Mouse (Mus musculus) left cerebral cortex, postnatal 10 days (tissue): ENCODE measurements around the gene Nufip2. TPM values are rescaled to one million over a fixed set of nuclear protein-coding genes. Genes with fewer than 3 reads are reported as not detected.

Source experiments
- DNase-seq, 2 experiments: peaks; one replicate each; pipeline ENCODE4 v3.0.0; 2021 to 2022; ENCODE audit warnings: low spot score in 2 of 2, mixed read lengths in 1 of 2; ENCODE audit errors: extremely low spot score in 1 of 2
- intact Hi-C: fragments of 180-260 bp; cut with DNase I; formaldehyde crosslinking; loops from one replicate; pipeline ENCODE4 v1.15.1; 2025
- total RNA-seq, 2 experiments: library from RNA; stranded (reverse); gene quantifications; 2 replicates each; pipeline ENCODE4 v1.2.3; 2021

The Nufip2 gene
- total RNA-seq, 2 experiments from 2014 or later: 74.9 to 80.8 TPM

DNA sequence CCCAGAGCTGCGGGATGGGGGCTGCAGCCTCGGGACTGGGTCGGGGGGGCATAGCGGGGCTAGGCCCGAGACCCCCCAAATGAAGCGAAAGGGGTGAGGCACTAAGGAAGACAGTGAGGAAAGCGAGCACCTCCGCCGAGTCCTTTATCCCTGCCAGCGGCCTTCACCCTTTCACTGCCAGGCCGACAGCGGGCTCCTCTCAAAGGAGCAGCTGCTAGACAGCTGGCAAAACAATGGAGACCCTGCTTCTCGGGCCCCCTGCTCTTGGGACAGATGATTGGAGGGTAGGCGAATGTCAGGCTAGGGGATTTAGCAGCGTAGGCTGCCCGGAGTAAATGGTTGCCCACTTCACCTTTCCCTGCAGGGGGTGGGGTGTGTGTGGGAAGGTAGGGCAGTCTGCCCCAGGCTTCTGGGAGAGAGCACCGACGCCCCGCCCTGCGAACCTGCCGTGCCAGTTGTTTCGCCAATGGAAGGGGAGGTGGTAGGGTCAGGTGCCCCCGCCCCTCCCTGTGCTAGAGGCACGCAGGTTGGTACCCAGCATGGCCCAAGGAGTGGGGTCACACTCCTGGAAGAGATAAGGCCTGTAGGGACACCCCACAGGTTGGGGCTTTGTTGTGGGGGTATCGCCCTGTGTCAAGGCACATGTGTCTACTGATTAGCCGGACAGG lies 77.9 kb downstream of the Nufip2 start:
- intact Hi-C loops: loop anchor here (2.0 kb wide), 1 partner anchor 29 kb away; no protein-coding TSS in a partner anchor

DNA sequence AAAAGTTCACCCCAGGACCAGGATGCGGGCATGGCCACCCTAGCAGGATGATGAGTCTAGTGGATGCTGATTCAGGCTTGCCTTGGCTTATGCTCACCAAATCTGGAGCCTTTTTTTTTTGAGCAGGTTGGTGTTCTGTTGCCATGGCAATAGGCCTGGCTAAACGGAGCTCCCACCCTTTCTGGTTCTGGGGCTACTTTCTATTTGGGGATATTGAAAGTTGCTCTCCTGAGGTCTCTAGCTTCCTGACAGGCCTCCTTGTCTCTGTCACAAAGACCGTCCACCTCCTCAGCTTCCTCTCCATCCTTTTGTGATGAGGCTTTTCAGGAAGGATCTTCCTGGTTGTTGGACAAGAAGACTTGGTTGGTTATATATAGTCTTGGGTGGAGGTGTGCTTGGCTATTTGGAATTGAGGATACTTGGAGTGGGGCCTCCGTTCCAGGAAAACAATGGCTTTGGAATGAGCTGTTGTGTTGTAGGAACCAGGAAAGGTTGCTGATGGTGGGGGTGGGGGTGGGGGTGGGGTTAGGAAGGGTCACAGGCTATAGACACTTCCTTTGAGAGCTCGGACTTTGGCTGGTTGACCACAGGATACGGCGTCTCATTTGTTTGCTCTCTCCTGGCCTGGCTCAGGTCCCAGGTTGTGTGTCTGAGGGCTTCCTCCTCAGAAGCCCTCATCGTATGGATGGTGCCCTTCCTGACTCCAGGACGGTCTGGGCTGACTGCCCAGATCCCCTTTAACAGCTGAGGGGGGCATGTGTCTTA lies 78.9 kb downstream of the Nufip2 start:
- intact Hi-C loops: loop anchor here (2.0 kb wide), 1 partner anchor 28 kb away; no protein-coding TSS in a partner anchor
- peak in 1 of 2 experiments; percentile 62 for DNase-seq

More for the DNA sequence above, 77.9 kb downstream of the Nufip2 start:
- peak in 1 of 2 experiments; percentile 69 for DNase-seq

DNA sequence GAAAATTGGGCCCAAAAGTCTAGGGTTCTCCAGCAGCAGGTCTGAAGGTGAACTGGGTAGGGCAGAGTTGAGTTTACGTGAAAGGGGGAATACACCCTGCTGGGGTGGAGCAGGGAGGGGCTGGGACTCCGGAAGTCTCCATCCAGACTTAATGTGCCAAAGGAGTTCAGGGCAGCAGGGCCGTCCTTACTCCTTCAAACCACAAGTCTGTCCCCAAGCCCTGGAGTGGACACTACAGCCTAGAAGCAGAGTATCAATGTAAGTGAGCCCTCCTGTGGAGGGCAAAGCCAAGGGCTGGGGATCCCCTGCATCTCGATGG lies 79.5 kb downstream of the Nufip2 start:
- DNase-seq: no peak
- intact Hi-C loops: loop anchor here (2.0 kb wide), 1 partner anchor 27 kb away; no protein-coding TSS in a partner anchor

DNA sequence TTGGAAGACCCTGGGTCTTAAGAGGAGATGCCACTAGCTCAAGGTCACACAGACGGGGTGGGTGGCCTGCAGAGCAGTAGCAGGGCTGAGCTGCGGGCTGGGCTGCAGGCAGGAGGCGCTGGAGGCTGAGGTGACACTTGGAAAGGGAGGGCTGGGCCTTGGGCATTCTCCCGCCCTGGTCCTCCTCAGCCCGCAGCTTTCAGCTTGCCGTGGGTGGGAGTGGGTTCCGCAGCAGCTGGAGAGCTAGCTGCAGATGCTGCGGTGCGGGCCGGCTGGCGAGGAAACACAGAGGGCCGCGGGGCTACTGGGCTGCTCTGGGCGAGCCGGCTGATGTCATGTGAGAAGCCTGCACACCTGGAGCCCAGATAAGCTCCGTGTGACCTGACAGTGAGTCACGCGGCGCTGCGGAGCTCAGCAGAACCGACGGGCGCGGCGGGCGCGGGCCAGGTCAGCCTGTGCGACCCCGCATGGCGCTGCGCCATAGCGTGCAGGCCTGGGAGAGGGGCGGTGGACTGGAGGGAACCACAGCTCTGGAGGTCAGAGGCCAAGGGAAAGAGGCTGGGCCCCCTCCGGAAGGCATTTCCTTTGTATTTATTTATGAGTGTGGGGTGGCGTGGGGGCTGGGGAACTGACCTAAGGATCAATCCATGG lies 80.5 kb downstream of the Nufip2 start:
- DNase-seq: peak in 1 of 2 experiments; percentile 80
- intact Hi-C loops: no loop called here

DNA sequence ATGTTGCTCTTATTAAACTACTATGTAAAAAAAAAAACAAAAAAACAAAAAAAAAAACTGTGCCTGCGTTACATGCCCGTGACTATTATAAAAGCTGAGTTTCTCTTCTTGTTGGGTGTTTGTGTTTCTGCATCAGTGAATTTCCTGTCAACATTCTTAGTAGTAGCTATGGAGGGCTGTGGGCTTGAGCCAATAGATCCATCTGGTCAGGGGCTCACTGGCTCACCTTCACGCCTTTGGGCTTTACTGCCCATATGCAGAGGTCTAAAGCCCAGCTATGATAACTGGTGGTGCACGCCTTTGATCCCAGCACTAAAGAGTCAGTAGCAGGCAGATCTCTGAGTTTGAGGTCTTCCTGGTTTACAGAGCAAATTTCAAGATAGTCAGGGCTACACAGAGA lies 83.5 kb downstream of the Nufip2 start:
- DNase-seq: no peak
- intact Hi-C loops: no loop called here

DNA sequence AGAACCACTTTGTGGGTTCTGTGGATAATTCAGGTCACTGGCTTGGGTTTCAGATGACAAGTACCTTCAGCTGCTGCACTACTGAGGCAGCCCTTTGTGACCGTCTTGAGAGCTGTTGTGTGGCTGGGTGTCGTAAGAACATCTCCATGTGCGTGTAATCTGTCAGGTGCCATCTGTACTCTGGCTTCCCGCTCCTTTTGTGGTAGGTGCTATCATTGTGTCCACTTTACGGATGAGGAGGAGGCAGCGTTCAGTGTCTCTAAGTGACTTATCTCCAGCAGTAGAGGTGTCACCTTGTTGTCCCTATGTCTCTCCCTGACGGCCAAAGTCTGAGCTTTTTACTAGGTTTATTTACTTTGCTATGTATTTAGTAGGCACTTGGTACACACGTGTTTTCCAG lies 84.4 kb downstream of the Nufip2 start:
- intact Hi-C loops: no loop called here
- DNase-seq: no peak

DNA sequence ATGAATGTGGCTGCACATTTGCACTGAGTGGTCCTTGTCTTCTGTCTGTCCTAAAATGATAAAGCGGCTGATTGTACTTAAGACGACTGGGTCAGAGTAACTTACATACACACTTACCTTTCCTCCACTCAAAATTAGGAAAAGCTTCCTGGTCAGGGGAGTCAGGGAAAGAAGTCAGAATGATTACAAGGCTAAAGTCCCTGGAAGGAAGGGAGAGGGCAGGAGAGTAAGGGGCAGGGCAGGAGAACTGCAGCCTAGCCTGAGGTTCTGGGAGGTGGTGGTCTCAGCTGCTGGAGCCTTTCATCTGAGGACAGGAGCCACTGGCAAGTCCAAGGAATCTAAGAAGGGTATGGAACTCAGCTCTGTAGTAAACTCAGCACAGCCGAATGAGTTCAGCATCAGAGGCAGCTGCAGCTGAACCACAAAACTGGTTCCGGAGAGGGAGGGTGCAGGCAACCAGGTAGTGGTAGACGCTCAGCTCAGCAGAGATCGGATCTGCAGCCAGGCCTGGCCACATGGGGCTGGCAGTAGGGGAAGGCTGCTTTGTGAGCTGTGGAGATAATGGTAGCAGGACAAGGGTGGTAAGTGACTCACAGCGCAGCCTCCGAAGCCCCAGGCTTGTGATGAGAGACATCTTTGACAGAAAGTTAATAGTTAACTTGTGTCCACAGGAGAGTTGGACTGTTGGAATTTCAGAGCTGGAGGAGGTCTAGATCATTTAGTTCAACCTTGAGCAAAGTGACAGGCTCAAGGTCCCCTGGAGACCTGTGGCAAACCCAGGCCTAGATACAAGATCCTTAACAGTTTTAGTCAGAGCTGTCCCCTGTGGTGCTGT lies 86.1 kb downstream of the Nufip2 start:
- no peak for DNase-seq
- intact Hi-C loops: no loop called here

DNA sequence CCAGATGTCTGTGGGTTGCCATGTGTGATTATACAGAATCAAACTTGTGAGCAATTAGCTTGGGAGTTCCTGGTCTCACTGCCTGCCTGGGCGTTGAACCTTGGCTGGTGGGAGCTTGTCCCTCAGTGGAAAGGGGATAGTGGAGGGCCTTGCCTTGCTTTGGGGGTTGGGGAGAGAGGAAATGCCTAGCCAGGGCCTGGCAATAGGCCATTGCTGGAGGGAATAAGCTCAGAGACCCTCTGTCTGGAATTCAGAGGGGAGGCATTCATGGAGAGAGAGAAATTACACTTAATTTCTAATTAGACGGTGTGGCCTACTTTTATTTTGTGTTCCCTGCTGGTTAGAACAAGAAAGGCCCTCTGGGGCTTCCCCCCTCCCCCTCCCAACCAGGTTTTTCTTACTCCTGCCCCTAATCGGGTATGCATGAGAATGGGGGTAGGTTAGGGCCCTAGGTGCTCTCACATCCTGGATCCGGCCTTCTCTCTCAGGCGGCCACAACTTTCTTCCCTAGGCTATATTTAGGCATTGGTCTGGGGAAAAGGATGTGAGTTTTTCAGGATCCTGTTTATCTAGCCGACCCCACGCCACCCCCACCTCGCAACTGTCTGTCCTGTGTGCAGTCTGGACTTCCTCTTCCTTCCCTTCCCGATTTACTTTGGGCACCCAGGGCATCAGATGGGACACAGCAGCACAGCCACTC lies 89.9 kb downstream of the Nufip2 start:
- peak in 1 of 2 experiments; percentile 66 for DNase-seq
- intact Hi-C loops: no loop called here

DNA sequence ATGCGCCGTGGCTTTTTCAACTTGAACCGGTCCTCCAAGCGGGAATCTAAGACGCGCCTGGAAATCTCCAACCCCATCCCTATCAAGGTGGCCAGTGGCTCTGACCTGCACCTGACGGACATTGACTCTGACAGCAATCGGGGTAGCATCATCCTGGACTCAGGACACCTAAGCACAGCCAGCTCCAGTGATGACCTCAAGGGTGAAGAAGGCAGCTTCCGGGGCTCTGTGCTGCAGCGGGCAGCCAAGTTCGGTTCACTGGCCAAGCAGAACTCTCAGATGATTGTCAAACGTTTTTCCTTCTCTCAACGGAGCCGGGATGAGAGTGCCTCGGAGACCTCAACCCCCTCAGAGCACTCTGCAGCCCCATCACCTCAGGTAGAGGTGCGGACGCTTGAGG lies 91.5 kb downstream of the Nufip2 start:
- DNase-seq: no peak
- intact Hi-C loops: no loop called here

DNA sequence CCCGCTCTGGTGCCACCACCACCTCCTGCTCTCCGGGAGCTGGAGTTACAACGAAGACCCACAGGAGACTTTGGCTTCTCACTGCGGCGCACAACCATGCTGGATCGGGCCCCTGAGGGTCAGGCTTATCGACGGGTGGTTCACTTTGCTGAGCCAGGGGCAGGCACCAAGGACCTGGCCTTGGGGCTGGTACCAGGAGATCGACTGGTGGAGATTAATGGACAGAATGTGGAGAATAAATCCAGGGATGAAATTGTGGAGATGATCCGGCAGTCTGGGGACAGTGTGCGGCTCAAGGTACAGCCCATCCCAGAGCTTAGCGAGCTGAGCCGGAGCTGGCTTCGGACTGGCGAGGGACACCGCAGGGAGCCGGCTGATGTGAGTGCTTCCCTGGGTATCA lies 92.0 kb downstream of the Nufip2 start:
- DNase-seq: no peak
- intact Hi-C loops: no loop called here

DNA sequence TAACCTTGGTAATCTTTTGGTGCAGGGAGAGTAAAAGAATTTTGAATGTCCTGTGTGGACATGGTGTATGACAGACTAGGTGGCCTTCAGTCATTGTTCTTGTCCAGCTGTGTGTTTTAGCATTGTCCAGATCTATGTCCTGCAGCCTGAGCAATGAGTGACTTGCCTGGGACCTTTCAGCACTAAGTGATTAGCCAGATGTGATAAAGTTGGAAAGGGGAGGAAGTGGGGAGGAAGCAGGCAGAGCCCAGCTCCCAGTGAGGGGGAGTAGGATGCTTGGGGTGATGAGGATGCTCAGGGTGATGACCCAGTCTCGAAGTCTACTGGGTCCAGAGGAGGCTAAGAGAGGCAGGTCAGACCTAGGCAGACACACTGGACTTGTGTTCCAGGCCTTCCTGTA lies 93.3 kb downstream of the Nufip2 start:
- DNase-seq: no peak
- intact Hi-C loops: no loop called here

DNA sequence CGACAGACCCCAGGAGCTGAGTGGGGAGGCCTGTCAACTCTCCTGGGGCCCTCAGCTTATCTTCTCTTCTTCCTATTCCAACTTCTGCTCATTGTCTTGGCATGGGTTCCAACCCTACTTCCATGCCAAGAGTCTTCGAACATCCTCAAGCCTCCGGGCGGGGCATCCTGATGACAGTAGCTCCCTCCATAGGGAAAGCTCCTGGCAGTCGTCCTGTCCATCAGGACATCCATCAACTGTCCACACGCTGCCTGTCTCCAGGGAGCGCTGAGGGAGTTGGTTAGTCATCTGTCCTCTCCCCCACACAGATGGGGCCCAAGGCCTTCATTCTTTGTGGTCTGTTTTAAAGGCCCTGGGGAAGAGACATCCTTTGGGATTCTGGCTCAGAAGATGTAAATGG lies 95.1 kb downstream of the Nufip2 start:
- DNase-seq: no peak
- intact Hi-C loops: no loop called here

DNA sequence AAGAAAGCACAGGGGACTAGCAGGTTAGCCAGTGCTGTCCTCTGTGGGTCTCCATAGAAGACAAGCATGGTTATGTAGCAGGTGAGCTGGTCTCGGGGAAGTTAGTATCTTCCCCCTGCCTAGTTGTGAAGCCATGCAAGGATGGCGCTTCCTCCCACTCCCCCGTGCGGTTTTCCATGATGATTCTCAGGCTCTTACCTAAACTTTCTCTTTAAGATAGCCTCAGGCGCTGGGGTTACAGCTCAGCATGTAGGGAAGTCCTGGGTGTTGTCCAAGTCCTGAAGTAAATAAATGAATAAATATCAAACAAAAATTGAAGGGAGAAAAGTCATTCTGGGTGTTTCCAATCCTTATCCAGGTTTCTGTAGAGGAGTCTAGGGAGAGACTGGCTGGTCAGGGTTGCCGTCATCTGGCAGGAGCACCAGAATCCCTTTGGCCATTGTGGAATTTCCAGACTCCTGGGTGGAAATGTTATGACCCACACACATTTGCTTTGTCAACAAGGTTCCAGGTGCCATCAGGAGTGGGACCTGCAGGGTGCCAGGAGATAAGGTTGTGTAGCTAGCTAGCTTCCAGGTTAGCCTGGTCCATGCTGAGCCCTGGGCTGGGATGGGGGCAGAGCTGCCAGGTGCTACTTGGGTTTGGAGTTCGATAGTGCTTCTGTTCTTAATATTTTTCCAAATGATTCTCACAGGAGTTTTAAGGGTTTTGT lies 96.3 kb downstream of the Nufip2 start:
- intact Hi-C loops: no loop called here
- DNase-seq: no peak

DNA sequence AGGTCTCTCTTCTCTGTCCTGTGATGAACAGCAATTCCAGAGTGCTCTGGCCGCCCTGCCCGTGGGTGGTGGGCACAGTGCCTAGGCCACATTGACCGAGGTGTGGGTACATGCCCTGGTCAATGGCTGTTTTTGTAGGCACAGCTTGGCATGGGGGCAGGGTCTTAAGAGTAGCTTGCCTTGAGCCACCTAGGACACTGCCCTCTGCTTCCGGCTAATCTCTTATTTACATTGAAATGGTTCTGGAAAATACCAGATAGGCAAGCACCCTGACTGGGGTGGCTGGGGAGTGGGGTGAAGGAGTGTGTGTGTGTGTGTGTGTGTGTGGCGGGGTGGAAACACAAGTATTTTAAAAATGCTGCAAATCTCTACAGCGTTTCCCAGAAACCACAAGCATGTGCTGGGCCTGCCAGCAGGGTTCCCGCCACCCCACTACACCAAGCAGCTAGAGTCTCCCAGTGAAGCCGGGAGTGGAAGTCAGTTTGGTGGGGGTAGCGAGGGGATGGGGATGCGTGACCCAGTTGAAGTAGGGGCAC lies 97.3 kb downstream of the Nufip2 start:
- DNase-seq: no peak
- intact Hi-C loops: no loop called here

DNA sequence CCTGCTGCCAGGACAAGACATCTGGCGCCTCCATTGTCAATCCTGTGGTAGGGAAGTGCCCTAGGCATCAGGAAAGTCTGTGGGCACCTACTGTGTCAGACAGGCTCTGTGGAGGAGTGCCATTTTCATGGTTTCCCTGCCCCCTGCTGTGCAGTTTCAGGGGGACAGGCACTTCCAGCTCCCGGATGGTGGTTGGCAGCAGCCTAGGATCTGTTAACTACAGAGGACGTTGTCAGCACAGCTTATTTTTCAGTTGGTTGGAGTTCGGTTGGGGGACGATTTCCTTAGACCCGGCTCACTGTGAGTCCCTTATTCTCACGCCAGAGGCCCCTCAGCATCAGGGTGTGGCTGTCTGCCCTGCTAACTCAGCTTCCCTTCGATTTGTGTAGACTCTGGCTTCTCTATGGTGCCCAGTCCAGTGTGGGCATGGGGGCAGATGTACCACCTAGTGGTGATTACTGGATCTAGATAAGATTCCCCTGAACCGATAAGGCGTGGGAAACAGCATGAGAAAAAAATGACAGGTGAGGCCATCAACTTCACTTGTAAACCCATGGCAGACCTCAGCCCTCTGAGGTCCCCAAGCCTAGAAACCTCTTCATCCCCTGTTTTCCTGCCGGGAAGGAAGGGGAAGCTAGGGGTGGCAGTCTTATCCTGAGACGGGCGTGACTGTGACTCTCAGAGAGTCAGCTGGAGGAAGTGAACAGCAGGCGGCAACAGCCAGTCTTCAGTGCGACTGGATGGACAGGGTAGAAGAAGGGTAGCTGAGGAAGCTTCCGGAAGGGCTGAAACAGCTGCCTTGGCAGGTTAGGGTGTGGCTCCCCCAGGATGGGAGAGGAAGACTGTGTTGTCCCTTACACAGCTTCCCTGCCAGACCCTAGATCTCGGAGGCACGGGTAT lies 98.0 kb downstream of the Nufip2 start:
- intact Hi-C loops: no loop called here
- DNase-seq: peak in 1 of 2 experiments; percentile 68

DNA sequence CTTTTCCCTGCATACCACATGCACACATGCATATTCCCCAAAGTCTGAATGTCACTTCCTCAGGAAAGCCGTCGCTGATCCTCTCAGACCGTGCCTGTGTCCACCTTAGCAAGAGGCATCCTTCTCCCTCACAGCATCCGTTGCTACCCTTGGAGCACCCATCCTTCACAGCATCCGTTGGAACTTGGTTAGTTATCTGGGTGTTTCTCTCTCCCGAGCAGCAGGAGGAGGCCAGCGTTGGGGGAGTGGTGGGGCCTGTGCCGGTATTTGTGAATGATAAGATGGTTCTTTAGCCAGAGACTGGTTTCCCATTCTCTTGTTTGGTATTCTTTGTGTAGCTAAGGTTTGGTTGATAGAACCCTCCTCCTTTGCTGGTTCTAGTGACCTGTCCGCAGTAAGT lies 98.9 kb downstream of the Nufip2 start:
- intact Hi-C loops: no loop called here
- DNase-seq: no peak

DNA sequence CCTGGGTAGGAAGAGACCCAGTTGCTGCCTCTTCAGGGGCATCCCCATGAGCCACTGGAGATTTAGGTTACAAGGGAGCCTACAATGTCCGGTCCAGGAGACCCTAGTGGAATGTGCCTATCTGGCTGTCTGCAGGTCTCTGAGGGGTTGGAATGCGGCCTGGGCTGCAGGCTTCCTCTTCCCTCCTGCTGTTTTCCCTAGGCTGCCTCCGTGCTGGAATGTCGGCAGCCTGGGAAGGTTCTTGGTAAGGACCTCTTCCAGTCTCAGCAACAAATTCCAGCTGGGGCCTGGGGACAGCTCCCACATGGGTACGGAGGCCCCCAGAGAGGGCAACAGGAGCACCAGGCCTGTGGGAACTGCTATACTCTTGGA lies 99.4 kb downstream of the Nufip2 start:
- peak in 1 of 2 experiments; percentile 71 for DNase-seq

More for the DNA sequence above, 99.4 kb downstream of the Nufip2 start:
- intact Hi-C loops: no loop called here
